Mouse (Mus musculus): ENCODE data around the gene BC048562.

DNA sequence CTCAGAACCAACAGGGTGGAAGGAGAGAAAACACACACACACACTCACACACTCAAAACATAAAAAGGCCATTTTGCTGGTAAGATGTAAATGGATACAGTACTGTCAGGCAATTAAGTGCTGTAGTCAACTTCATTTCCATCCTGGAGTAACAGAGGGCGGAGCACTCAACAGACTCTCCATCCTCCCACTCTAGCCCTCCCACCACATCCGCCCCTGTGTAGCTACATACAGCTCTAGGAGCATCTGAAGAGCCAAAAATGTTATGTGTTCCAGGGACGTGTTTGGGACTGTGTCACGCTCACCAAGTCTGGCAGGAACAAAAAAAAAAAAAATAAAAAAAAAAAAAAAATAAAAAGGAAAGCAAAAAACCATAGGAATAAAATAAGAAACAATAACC is 33.2 kb upstream of the BC048562 start:
- TF ChIP-seq CTCF (IDR thresholded peaks at IDR 0.05; ENCODE audit: insufficient read depth, low read depth, low read length) = no peak
- TF ChIP-seq POLR2A (IDR thresholded peaks at IDR 0.05; ENCODE audit: insufficient read depth, low read depth, low read length) = no peak
